Mouse (Mus musculus) embryo, embryonic 11.5 days (tissue): Measurements from ENCODE around the gene Wwc1.

ENCODE experiments used
- DNase-seq: peaks from one replicate; pipeline ENCODE4 v3.0.0-alpha.2; 2012; ENCODE audit warnings: low read depth, low spot score

The Wwc1 gene

DNA sequence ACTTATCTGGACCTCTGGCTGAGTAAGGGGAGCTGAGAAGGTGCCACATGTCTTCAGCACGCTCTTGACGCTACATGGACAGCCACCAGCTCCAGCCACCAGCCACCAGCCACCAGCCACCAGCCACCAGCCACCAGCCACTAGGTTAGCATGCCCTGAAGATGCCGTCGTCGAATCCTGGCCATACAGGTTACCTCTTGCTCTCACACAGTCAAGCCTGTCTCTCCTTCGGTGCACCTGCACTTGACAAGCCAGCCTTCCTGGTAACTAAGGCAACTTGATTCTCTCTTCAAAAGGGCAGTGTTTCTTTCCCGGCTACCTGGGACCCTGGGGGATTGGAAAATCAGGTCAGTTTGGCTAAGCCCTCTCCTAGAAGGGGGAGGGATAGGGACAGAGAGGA is 7.2 kb downstream of the Wwc1 start:
- no peak for DNase-seq

DNA sequence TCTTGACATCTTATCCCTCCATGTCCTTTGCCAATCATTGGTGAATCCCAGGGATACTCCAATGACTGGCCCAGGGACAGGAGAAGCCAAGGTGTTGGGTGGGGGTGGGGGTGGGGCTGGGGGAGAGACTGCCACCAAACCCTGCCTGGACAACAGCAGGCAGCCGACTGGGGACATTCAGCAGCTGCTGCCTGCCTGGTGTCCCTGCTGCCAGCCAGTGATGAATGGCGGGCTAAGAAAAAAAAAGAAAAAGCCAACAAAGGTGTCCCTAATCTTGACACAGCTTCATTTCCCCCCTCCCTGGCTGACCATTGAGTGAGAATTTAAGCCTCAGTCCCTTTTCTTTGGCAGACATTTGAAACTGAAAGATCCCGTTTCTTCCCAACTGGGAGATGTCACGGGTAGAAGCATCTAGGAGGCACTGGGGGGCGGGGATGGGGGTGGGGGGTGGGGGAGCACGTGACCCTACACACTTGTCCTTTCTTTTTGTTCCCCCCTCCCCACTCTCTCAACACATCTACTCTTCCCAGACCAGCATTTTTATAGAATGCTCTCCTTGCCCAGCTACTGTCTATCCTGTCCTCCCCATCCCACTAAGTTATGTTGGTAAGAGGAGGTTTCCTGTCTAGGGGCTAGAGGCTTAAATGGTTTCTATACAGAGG is 7.9 kb downstream of the Wwc1 start:
- DNase-seq = no peak

- no peak for DNase-seq
Observed at GRCm38 (mm10) chr11:35970806-35971705, 9.3 kb downstream of the Wwc1 start.

DNA sequence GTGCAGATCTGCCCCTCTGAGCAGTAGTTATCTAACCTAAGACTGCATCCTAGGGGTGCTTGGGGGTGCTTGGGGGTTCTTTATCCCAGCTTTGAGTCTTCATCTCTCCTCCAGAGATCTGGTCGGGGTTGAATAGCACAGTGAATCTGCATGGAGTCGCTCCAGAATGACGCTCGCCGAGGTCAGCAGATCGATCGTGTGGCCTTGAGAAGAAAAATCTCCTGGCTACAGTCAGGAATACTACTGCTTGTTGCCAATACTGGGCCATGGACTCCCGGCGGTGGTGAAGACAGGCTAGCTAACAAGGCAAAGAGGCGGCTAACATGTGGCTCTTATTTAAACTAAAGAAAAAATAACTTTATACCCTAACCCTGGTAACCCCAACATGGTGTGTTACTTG is 12.0 kb downstream of the Wwc1 start:
- no peak for DNase-seq

DNA sequence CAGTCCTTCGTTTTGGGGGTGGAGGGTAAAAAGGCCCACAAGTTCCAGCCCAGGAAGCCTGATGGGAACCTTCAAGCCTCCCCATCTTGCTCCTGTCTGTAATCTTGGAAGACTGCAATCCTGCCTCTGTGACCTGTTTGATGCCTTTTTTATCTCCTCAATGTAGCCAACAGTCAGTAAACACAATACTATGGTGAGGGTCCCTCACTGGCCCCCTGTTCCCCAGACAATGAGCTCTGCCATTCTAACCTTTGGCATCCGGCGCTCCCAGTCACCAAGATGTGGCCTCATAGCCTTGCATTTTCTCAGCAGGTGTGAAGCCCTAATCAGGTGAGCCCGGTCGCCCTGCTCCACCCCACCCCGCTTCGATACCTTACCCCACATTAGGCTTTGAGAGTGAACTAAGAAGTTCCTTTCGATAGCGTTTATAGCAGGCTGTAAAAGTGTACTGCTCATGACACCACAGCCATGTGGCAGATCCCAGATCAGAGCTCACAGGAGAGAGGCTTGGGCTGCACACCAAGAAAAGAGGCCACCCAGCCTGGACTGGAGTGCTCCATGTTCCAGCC is 16.3 kb downstream of the Wwc1 start:
- DNase-seq = no peak

- no peak for DNase-seq
Observed at GRCm38 (mm10) chr11:35963554-35963953, 16.8 kb downstream of the Wwc1 start.

DNA sequence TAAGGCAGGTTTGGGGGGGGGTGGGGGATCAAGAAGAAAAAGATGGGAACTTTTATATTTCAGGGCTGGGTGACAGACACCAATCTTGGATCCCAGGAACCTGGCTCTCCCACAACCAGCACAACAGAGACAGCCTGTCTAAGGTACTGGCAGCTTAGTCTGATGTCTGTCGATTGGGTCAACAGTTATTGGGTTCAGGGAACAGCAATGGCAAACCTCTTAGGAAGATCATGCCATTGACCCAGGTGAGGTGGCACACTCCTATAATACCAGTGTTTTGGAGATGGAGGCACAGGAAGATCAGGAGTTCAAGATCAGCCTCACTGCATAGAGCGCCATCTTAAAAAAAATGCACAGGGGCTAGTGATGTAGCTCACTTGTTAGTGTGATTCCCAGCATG is 17.9 kb downstream of the Wwc1 start:
- DNase-seq = no peak

DNA sequence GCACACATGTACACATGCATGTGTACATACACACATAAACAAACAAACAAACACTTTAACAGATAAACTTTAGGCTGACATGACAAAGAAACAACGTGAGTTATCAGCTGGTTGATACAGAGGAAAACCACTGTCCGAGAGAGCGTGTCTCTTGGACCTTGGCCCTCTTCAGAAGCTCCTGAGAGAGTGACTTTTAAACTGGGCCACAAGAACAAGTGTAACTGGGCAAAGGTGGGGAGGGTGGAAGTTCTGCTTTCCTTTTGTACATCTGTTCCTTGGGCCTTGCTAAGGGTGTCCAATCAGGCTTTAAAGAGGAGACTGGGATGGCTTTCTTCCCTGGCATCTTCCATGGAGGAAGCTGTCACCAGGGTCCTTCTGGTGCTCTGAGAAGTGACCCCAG is 21.1 kb downstream of the Wwc1 start:
- DNase-seq = no peak

GRCm38 (mm10) chr11:35955572-35955971 is 24.8 kb downstream of the Wwc1 start:
- no peak for DNase-seq

DNA sequence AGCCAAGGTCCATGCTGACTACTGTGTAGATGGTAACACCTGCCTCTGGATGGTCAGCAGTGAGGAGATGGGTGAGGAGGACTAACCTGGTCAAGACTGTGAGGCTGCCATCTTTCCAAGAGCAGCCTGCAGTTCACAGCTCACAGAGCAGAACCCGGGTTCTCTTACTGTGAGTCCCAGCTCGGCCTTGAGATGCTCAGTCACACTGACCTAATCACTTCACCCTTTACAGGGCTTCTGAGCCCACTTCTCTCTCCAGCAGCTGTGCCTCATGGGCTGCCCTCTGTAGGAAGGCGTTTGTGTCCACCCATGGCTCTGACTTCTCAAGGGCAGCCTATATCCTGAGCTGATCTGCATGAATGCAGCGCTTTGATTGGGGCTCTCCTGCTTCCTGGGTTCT is 27.1 kb downstream of the Wwc1 start:
- no peak for DNase-seq

GRCm38 (mm10) chr11:35951727-35952065 is 28.6 kb downstream of the Wwc1 start:
- DNase-seq = no peak

GRCm38 (mm10) chr11:35951058-35951726 is 29.1 kb downstream of the Wwc1 start:
- DNase-seq = no peak

- DNase-seq = no peak
Observed at GRCm38 (mm10) chr11:35950466-35950865, 29.9 kb downstream of the Wwc1 start.

DNA sequence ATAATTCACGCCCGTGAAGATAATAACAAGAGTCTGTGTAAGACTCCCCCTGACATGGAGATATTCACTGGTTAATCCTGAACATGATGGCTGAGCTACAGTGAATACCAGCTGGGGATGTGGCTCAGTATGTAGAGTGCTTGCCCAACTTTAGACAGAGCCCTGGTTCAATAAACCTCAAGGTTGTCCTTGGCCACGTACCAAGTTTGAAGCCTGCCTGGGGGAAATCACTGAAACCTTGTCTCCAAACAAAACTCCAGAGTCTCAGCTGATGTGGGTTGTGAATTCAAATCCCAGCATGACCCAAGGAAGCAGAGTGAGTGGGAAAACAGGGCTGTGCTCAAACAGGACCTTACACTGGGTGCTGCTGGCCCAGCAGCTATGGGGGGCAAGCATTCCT is 30.3 kb downstream of the Wwc1 start:
- no peak for DNase-seq

DNA sequence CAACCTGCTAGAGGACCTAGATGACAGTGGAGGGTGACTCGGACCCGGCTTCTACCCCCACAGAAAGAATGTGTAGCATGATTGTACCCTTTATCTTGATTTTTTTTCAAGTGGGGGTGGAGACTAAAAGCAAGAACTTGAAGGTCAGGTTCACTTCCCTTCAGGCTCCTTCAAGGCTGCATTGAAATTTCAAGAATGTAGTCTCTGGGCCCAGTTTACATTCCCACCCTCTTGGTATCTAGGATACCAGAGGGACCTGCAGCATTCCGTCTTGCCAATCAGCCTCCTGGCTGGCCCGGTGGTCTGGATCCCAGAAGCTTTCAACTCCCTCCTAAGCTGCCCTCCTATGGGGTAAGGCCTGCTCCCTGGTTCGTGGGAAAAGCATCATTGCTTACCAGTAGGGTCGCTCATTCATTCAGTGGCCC is 31.9 kb downstream of the Wwc1 start:
- peak; percentile 24 for DNase-seq

DNA sequence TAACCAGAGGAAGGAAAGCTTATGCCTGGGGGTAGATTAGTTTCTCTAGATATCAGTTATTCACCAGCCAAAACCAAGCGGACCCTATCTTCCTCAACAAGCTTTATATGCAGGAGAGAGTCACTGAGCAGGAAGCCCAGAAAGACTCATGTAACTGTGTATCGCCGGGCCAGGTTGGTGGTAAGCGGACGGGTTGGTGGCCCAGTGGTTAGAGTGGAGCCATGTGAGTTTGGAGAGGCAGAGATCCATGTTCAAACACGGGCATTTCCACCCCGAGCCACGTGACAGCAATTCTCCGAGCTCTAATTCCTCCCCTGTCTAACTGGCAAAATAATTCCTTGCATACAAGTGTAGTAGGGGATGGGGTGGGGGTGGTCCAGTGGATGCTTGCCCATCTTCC is 32.4 kb downstream of the Wwc1 start:
- no peak for DNase-seq

DNA sequence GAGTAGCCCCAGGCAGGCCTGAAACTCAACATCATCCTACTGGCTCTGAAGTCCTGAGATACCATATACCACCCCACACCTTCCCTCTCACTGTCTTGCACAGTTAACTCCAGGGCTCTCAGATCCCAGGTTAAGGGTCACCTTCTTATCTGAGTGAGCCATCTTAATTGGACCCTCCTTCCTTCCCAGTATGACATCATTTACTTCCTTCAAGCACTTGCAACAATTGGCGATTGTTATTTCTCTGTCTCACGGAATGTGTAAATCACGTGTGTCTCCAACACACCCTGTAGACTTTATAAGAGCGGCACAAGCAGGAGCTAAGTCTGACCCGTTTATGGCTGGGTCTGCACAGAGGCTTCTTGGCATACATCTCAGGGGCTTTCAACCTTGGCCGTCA is 35.1 kb downstream of the Wwc1 start:
- no peak for DNase-seq

GRCm38 (mm10) chr11:35941641-35942040 is 38.7 kb downstream of the Wwc1 start:
- no peak for DNase-seq

DNA sequence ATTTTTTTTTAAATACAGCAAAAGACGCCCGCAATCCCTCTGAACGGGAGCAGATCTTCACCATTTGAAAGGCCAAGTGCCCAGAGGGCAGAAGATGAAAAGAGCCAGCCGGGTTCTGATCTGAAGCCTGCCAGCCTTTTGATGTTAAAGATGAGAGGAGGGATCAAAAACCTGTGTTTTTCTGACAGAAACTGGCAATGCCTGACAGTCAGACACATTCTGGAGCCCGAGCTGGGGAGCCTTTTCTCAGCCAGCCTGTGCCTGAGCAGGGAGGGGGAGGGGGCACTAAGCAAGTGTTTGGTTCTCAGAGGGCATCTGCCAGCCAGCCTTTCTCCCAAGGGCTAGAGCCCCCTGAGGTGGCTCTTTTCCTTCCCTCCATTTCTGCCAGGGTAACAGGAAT is 39.3 kb downstream of the Wwc1 start:
- no peak for DNase-seq

GRCm38 (mm10) chr11:35938790-35939385 is 41.4 kb downstream of the Wwc1 start:
- DNase-seq = no peak

DNA sequence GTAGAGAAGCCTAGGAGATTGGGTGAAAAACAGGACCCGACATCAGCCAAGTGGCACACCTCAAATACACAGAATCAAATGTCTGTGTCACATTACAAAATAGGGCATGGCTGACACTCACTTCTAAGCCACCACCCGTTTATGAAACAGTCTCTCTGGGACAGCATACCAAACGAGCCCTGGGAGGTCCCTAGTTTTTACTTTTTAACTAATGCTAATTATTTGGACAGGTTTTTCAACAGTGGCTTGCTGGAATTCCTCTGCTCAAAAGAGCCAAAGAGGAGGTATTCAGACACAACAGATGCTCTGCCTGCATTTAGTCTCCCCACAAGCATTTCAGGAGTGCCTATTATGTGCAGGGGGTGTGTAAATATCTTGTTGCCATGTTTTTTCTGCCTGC is 44.7 kb downstream of the Wwc1 start:
- no peak for DNase-seq

GRCm38 (mm10) chr11:35935133-35935532 is 45.2 kb downstream of the Wwc1 start:
- no peak for DNase-seq
